Mouse (Mus musculus) forebrain, embryonic 11.5 days (tissue): Measurements from ENCODE around the gene Lrrc1. TPM values are rescaled to one million over a fixed set of nuclear protein-coding genes. Genes with fewer than 3 reads are reported as not detected.

Experiments
- ATAC-seq: fragments of 200-750 bp; cut with Nextera tagmentation; replicated peaks from 2 replicates; pipeline ENCODE4 v1.8.0; 2017; ENCODE audit warnings: moderate TSS enrichment; ENCODE audit not compliant: low FRiP score
- DNase-seq: peaks from one replicate; pipeline ENCODE4 v3.0.0-alpha.2; 2017; ENCODE audit warnings: low spot score
- H3K27ac ChIP-seq: fragments of 300-500 bp; sonication (generic); 2 replicates; pipeline ENCODE4 v1.5.1; 2014; ENCODE audit warnings: low read depth, low read length
- H3K27me3 ChIP-seq: fragments of 300-500 bp; sonication (generic); 2 replicates; pipeline ENCODE4 v1.6.1; 2014; ENCODE audit warnings: mild to moderate bottlenecking, low read length, mixed read lengths; ENCODE audit not compliant: control insufficient read depth, insufficient read depth
- H3K36me3 ChIP-seq: fragments of 300-500 bp; sonication (generic); 2 replicates; pipeline ENCODE4 v1.6.1; 2014; ENCODE audit warnings: mild to moderate bottlenecking, low read length, moderate library complexity, mixed read lengths; ENCODE audit not compliant: control insufficient read depth, insufficient read depth
- H3K4me1 ChIP-seq: fragments of 300-500 bp; sonication (generic); replicated peaks from 2 replicates; pipeline ENCODE4 v1.6.1; 2014; ENCODE audit warnings: low read length, mixed read lengths; ENCODE audit not compliant: control insufficient read depth, insufficient read depth
- H3K4me2 ChIP-seq: fragments of 300-500 bp; sonication (generic); 2 replicates; pipeline ENCODE4 v1.6.1; 2014; ENCODE audit warnings: low read depth, mild to moderate bottlenecking, low read length, moderate library complexity, mixed read lengths; ENCODE audit not compliant: severe bottlenecking
- H3K4me3 ChIP-seq: fragments of 300-500 bp; sonication (generic); 2 replicates; pipeline ENCODE4 v1.5.1; 2014; ENCODE audit warnings: low read depth, low read length
- H3K9ac ChIP-seq: fragments of 300-500 bp; sonication (generic); 2 replicates; pipeline ENCODE4 v1.6.1; 2014; ENCODE audit warnings: low read length
- H3K9me3 ChIP-seq: fragments of 300-500 bp; sonication (generic); 2 replicates; pipeline ENCODE4 v1.6.1; 2016; ENCODE audit warnings: low read length, mixed read lengths; ENCODE audit not compliant: control insufficient read depth
- WGBS: fragments of 180-500 bp; shearing (Covaris S2); extraction: QIAGEN DNeasy Blood & Tissue Kit; methylation state at CpG from one replicate; pipeline ENCODE4 v1.1.7; 2014; 5-methylcytosine and 5-hydroxymethylcytosine counted together
- polyA plus RNA-seq: library from polyadenylated mRNA; unstranded; fragments of >200 nt; fragmentation: Nextera tagmentation; extraction: Ambion mirVana; gene quantifications from 2 replicates; pipeline ENCODE4 v1.2.1, GENCODE M21; 2014

Lrrc1 gene
- polyA plus RNA-seq, 1 experiment from 2014 or later = 22.9 TPM

- Histone ChIP-seq H3K27me3 (no peaks in the 10 kb centered on the region), H3K36me3 (no peaks in the 10 kb centered on the region), H3K4me2 (no peak overlapping the region), H3K4me1 (no peaks in the 10 kb centered on the region), H3K9me3 (no peaks in the 10 kb centered on the region), H3K27ac (no peak overlapping the region), H3K9ac (no peak overlapping the region), H3K4me3 (no peak overlapping the region)
- 93% methylated on average over 4 of the region's 4 CpGs for WGBS
- DNase-seq = no peak
- no peak for ATAC-seq
Observed at GRCm38 (mm10) chr9:77444876-77445275, 99.8 kb downstream of the Lrrc1 start.

- no peaks in the 10 kb centered on the region for H3K9me3 ChIP-seq
- H3K4me3 ChIP-seq = no peak overlapping the region
- H3K27me3 ChIP-seq = no peaks in the 10 kb centered on the region
- no peak overlapping the region for H3K9ac ChIP-seq
- WGBS = 88% methylated on average over 6 of the region's 6 CpGs
- H3K36me3 ChIP-seq = no peaks in the 10 kb centered on the region
- H3K27ac ChIP-seq = no peak overlapping the region; the same call in 1 of the 2 replicates
- DNase-seq (no peak), ATAC-seq (0 out of 2 replicates have a peak, but pooled peaks have one; percentile 11)
- no peak overlapping the region for H3K4me2 ChIP-seq
- no peaks in the 10 kb centered on the region for H3K4me1 ChIP-seq
Observed at GRCm38 (mm10) chr9:77439371-77439770, 105.3 kb downstream of the Lrrc1 start.

DNA sequence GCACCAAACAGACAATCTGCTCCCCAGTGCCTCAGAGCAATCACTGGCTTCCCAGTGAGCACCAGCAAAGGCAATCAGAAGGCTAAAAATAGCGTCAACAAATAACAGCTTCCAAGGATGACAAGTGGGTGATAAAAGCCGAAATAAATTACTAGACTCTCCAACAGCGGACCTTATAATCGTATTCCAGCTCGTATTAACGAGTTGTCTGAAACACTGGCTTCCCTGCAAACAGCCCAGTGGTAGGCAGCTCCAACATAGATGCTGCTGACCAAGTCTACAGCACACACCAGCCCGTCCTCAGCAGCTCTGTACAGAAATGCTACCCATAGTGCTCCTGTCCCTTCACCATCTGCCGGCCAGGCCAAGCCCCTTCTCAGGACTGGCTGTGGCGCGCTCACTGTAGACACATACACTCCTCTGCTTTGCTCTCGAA lies 105.8 kb downstream of the Lrrc1 start:
- Histone ChIP-seq H3K27ac (no peak overlapping the region; the same call in 1 of the 2 replicates), H3K4me2 (no peak overlapping the region), H3K9me3 (no peaks in the 10 kb centered on the region), H3K4me1 (no peaks in the 10 kb centered on the region), H3K9ac (no peak overlapping the region), H3K27me3 (no peaks in the 10 kb centered on the region), H3K36me3 (no peaks in the 10 kb centered on the region), H3K4me3 (no peak overlapping the region)
- ATAC-seq = peak; percentile 65
- DNase-seq = no peak
- 82% methylated on average over 11 of the region's 11 CpGs for WGBS

DNA sequence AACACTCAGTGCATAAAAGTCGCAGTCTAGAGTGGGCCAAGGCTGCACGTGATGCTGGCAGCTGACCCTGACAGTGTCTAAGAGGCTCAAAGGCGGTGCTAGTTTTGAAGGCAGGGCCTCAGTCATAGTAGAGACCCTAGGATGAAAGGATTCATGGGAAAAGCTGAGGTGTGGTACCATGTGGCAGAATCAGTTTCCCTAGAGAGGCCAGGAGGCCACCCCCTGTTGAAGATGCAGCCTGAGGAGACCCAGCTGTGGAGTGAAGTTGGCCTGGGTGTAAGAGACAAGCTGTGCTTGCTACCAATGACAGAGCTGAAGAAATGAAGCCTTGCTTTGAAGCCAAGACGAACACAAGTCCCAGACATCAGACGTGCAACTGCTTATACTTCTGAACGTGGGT lies 107.5 kb downstream of the Lrrc1 start:
- Histone ChIP-seq H3K4me3 (no peak overlapping the region), H3K27ac (no peak overlapping the region), H3K4me2 (no peak overlapping the region), H3K36me3 (no peaks in the 10 kb centered on the region), H3K4me1 (no peaks in the 10 kb centered on the region), H3K9me3 (no peaks in the 10 kb centered on the region), H3K27me3 (no peaks in the 10 kb centered on the region), H3K9ac (no peak overlapping the region)
- WGBS = 93% methylated on average over 6 of the region's 6 CpGs
- ATAC-seq (no peak), DNase-seq (no peak)

DNA sequence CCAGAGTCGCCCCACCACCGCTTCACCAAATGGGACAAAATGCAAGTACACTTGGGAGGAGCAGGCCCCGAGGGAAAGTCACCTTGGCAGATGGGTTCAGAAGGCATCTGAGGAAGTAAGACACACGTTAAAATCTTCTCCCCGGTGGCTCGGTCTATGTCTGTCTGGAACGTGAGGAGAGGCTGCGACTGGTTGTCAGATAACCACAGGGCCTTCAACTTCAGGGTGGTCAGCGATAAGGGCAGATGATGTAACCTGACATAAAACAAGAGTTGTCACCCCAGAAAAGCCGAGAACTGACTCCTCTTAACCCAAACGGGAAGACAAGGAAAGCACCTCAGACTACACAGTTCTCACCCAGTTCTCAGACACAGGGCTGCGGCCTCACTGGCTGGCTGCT lies 109.7 kb downstream of the Lrrc1 start:
- Histone ChIP-seq H3K36me3 (no peaks in the 10 kb centered on the region), H3K4me3 (no peak overlapping the region), H3K4me2 (no peak overlapping the region), H3K4me1 (no peaks in the 10 kb centered on the region), H3K27me3 (no peaks in the 10 kb centered on the region), H3K9ac (no peak overlapping the region), H3K9me3 (no peaks in the 10 kb centered on the region), H3K27ac (no peak overlapping the region)
- ATAC-seq = no peak
- no peak for DNase-seq
- 92% methylated on average over 12 of the region's 12 CpGs for WGBS

- Histone ChIP-seq H3K4me3 (no peak overlapping the region), H3K4me2 (no peak overlapping the region), H3K27me3 (no peaks in the 10 kb centered on the region), H3K27ac (no peak overlapping the region), H3K9ac (no peak overlapping the region), H3K4me1 (no peaks in the 10 kb centered on the region; the same call in 1 of the 2 replicates), H3K36me3 (no peaks in the 10 kb centered on the region), H3K9me3 (no peaks in the 10 kb centered on the region)
- ATAC-seq = no peak
- 93% methylated on average over 4 of the region's 4 CpGs for WGBS
- DNase-seq = no peak
Observed at GRCm38 (mm10) chr9:77433476-77433875, 111.2 kb downstream of the Lrrc1 start.

DNA sequence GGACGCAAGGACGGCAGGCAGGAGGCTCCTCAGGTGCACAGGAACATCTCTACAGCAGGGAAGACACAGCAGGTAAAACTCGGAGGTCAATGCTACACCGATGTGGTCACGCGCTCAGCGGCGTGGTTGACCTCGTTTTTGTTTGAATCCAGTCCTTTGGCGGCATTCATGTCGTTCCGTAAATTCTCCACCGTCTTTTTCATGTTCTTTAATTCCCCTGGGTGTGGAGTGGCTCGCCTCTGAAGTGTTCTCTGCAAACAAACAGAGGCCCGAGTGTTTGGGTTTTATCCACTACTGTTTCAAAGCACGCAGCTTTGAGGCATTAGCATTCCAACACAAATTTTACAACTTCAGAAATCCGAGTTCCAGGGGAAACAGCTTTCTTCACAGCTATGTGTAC lies 112.6 kb downstream of the Lrrc1 start:
- H3K36me3 ChIP-seq = no peaks in the 10 kb centered on the region
- WGBS = 80% methylated on average over 17 of the region's 17 CpGs
- H3K4me3 ChIP-seq = no peak overlapping the region
- no peak overlapping the region for H3K27ac ChIP-seq
- H3K9ac ChIP-seq = no peak overlapping the region
- no peaks in the 10 kb centered on the region for H3K27me3 ChIP-seq
- DNase-seq (no peak), ATAC-seq (no peak)
- H3K4me1 ChIP-seq = peaks cover 8% of the 10 kb centered on the region
- no peak overlapping the region for H3K4me2 ChIP-seq
- H3K9me3 ChIP-seq = no peaks in the 10 kb centered on the region

GRCm38 (mm10) chr9:77430413-77431087 lies 114.1 kb downstream of the Lrrc1 start:
- WGBS = 85% methylated on average over 9 of the region's 9 CpGs
- Histone ChIP-seq H3K4me1 (peaks cover 8% of the 10 kb centered on the region), H3K4me3 (no peak overlapping the region), H3K4me2 (no peak overlapping the region), H3K9ac (no peak overlapping the region), H3K36me3 (no peaks in the 10 kb centered on the region), H3K9me3 (no peaks in the 10 kb centered on the region), H3K27ac (no peak overlapping the region), H3K27me3 (no peaks in the 10 kb centered on the region)
- DNase-seq (no peak), ATAC-seq (no peak)
